ENCODE assay signal across 10 mouse cellular contexts in the genomic region with DNA sequence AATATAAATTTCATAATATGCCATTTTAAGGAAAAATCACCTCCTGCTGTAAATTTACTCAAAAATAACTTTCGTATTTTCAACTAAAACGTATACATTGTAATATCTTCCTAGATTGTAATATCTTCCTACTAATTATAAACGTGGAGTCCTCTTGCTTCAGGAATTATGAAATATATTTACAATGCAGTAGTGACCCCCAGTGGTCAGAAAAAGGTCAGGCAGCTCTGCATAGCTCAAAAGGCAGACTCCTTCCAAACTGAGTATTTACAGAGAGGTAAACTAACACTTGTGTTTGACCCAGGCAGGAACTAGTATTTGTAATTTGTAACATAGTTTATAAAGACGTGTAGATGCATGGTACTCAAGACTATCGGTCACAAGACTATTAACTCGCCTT. TPM values are rescaled to one million over a fixed set of nuclear protein-coding genes. Genes with fewer than 3 reads are reported as not detected.
DNase-seq lines count a peak whose midpoint lies in the region; ATAC-seq lines count a peak whose summit lies in the region.
"Had no signal": no experiment of that assay in that cellular context is flagged by ENCODE, and none has a peak within 500 bp of the region (broad histone marks: within the 10 kb centered on the region; RNA-seq: fewer than 3 reads in every experiment).

No protein-coding gene starts in this region.

- no peak overlapping the region for H3K4me2 ChIP-seq in forebrain, embryonic 12.5 days
- H3K4me2 ChIP-seq: stomach, embryonic 15.5 days had no signal

- H3K36me3 ChIP-seq in forebrain, embryonic 12.5 days (replicated peaks), result no peaks in the 10 kb centered on the region
- H3K36me3 ChIP-seq: G1E; stomach, embryonic 15.5 days had no signal

- DNase-seq in gastrocnemius, adult 18-20 months (ENCODE audit: low spot score), result peak; percentile 42
- DNase-seq in gastrocnemius, postnatal 36 days, result no peak
- peak; percentile 17 to 23 for DNase-seq in urinary bladder, postnatal 36 days (ENCODE audit: low spot score in 2 of 2)
- no peak for DNase-seq in urinary bladder, postnatal 10 days (ENCODE audit: low spot score)
- DNase-seq in kidney, postnatal 36 days, result peak; percentile 51 to 67
- DNase-seq in lung, postnatal 25 days (ENCODE audit: low spot score), result peak; percentile 60
- peak; percentile 60 for DNase-seq in thymus, postnatal 0 days (ENCODE audit: low spot score)

- no peak overlapping the region for H3K27ac ChIP-seq in forebrain, embryonic 12.5 days
- H3K27ac ChIP-seq: stomach, embryonic 15.5 days had no signal

- intact Hi-C loops in gastrocnemius, postnatal 36 days (cut with DNase I), result loop anchor here (2.0 kb wide), 2 partner anchors 589 to 623 kb away; no protein-coding TSS in a partner anchor

- 41% methylated on average over 6 of the region's 6 CpGs for WGBS in forebrain, embryonic 12.5 days

- no peaks in the 10 kb centered on the region for H3K9me3 ChIP-seq in forebrain, embryonic 12.5 days
- H3K9me3 ChIP-seq: stomach, embryonic 15.5 days had no signal

- ATAC-seq in forebrain, embryonic 12.5 days (ENCODE audit: low FRiP score), result peak; percentile 66; the same call in 1 of the 2 replicates

- no peaks in the 10 kb centered on the region for H3K27me3 ChIP-seq in forebrain, embryonic 12.5 days
- H3K27me3 ChIP-seq: stomach, embryonic 15.5 days had no signal

- H3K9ac ChIP-seq in forebrain, embryonic 12.5 days, result no peak overlapping the region
- H3K9ac ChIP-seq: stomach, embryonic 15.5 days had no signal

- H3K4me1 ChIP-seq in forebrain, embryonic 12.5 days, result 0 out of 2 replicates have a peak, but pooled peaks cover 5% of the 10 kb centered on the region
- H3K4me1 ChIP-seq: stomach, embryonic 15.5 days had no signal

- no peak overlapping the region for H3K4me3 ChIP-seq in forebrain, embryonic 12.5 days (replicated peaks)
- H3K4me3 ChIP-seq: stomach, embryonic 15.5 days had no signal

RNA-seq across cellular contexts. Expression of a gene that starts 37.2 kb away (rescaled TPM):
- 1 to 10 TPM; 1.4 to 1.9 TPM for total RNA-seq in gastrocnemius, adult 18-20 months (2021)
- total RNA-seq in gastrocnemius, postnatal 36 days (2021), result 1 to 10 TPM; 2.4 to 2.9 TPM
- 14.2 and 15.6 TPM in 2 replicates for polyA plus RNA-seq in forebrain, embryonic 12.5 days (2016; fragmentation: Nextera tagmentation; extraction: Ambion mirVana)
- 0.53 and 0.65 TPM in 2 replicates for polyA plus RNA-seq in thymus, postnatal 0 days (2015; fragmentation: Nextera tagmentation; extraction: Ambion mirVana)
- polyA plus RNA-seq: G1E had no signal

Comparison
In these comparisons a context has a peak if more than half of its experiments do, and no peak if none do; other contexts are left out.
1. DNase-seq: peak in gastrocnemius, adult 18-20 months (single experiment), urinary bladder, postnatal 36 days (2 of 2), kidney, postnatal 36 days (2 of 2), lung, postnatal 25 days (single experiment) and thymus, postnatal 0 days (single experiment); none in gastrocnemius, postnatal 36 days (0 of 2) and urinary bladder, postnatal 10 days (single experiment).